Mouse (Mus musculus) E14TG2a.4 (cell line): ENCODE data around the gene Rtl6.

Experiments used
- CTCF ChIP-seq: conservative IDR thresholded peaks from 2 replicates; pipeline ENCODE4 v1.5.1; 2014; ENCODE audit warnings: low read length
- NANOG ChIP-seq: IDR thresholded peaks from 2 replicates; pipeline ENCODE4 v1.6.1; 2014; ENCODE audit warnings: borderline replicate concordance, low read length, mixed read lengths
- POU5F1 ChIP-seq: IDR thresholded peaks from 2 replicates; pipeline ENCODE4 v1.6.1; 2014; ENCODE audit warnings: low read length, borderline replicate concordance

DNA sequence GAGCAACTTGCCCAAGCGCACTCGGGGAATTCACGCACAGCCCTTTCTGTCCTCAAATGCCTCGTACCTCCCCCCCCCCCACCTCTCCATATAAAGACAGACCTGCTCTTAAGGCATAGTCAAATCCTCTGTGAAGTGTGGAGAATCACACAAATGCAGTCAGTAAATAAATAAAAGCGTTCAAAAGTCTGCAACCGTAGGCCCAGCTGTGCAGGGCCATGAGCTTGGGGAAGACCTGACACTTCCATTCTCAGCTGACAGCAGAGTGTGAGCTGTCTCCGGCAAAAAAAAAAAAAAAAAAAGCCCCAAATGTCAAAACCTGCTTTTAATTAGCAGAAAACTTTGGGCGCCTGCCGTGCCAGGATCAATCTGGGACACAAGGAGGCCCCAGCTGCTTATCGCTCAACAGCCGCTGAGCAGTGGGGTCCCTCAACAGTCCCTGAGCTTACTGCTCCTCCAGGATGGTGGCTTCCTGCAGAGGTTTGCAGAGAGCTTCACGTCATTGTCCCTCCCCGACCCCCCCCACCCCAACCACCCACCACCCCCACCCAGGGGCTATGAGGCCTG lies 34.0 kb upstream of the Rtl6 start:
- TF ChIP-seq CTCF (no peak), NANOG (no peak), POU5F1 (no peak)
